8 mouse cellular contexts compared by ENCODE assay signal in the genomic region with DNA sequence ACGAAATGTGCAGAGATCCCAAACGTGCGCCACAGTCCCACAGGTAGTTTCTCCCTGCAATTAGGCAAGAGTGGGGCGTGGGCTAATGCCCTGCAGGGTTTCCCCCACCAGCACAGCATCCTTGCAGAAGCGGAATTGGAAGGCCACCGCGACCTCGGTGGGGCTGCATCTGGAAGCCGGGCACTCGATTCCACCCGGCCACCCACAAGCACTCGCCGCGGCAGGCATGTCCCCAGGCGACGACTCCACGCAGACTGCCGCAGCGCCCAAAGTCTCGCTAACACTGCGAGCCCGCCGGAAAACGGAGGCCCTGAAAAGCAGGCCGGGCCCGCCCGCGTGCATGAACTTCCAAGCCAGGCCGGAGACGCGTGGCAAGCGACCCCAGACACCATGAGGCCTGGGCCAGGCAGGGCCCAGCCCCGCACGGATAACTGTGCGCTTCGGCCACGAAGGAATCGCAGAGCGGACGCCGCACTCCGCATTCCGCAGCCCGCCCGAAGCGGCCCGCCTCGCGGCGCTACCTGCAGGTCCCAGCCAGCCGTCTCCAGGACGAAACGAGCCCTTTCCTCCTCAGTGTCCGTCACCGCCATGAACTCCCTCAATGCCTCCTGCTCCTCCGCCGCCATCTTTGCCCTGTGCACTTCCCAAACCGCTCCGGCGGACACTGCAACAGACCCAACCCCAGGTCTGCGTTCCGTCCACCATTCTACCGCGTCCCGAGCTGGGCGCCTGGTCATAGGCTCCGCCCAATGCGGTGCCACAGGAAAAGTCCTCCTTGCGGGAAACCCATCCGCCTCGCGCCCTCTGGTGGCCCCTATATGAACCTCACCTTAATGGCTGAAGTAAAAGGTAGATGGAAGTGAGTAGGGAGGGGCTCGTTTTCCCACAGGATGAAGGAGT.
DNase-seq lines count a peak whose midpoint lies in the region; ATAC-seq and TF ChIP-seq lines count a peak whose summit lies in the region.
"Not testable (repeated sequence)": the region's sequence is repeated elsewhere in the genome, so short reads cannot be mapped to it uniquely, and the experiment has no call there.

No protein-coding gene starts in this region.

- peak; percentile 77 for TF ChIP-seq POLR2A in embryonic fibroblast, embryonic 13.5 days (IDR thresholded peaks at IDR 0.05; ENCODE audit: low read depth, low read length)
- TF ChIP-seq POLR2A in liver, adult 2 months (IDR thresholded peaks at IDR 0.05; ENCODE audit: extremely low read depth, insufficient read depth, low read length): 0 out of 2 replicates have a peak, but pooled peaks have one; percentile 30
- peak; percentile 41 for TF ChIP-seq POLR2A in myocyte (IDR thresholded peaks at IDR 0.05; ENCODE audit: insufficient read length, low read depth)

- peak overlapping the region; percentile 62 for H3K4me2 ChIP-seq in heart, embryonic 11.5 days
- peak overlapping the region; percentile 56 for H3K4me2 ChIP-seq in kidney, embryonic 16.5 days (replicated peaks; ENCODE audit: low read depth, low read length)
- peak overlapping the region; percentile 2 for H3K4me2 ChIP-seq in myocyte (ENCODE audit: low read depth)

- TF ChIP-seq CTCF in C2C12 (IDR thresholded peaks at IDR 0.05; ENCODE audit: control insufficient read depth, insufficient read depth, insufficient read length); embryonic fibroblast, embryonic 13.5 days (IDR thresholded peaks at IDR 0.05; ENCODE audit: borderline replicate concordance, insufficient read depth, low read length): not testable (repeated sequence)
- peak; percentile 70 for TF ChIP-seq CTCF in liver, adult 2 months (IDR thresholded peaks at IDR 0.05; ENCODE audit: low read depth, low read length)

- H3K79me3 ChIP-seq in C2C12 (ENCODE audit: low read depth): not testable (repeated sequence)

- H3K4me1 ChIP-seq in embryonic fibroblast, embryonic 13.5 days (ENCODE audit: control insufficient read depth, insufficient read depth, low read length); heart, embryonic 11.5 days (ENCODE audit: control insufficient read depth, insufficient read depth, low read length); kidney, embryonic 16.5 days (ENCODE audit: insufficient read depth, low read length); liver, adult 2 months (ENCODE audit: control insufficient read depth, insufficient read depth, low read length): not testable (repeated sequence)

- 0 out of 2 replicates have a peak overlapping the region, but pooled peaks have one; percentile 35 for H3K27ac ChIP-seq in embryonic fibroblast, embryonic 13.5 days (ENCODE audit: insufficient read depth, low read length)
- peak overlapping the region; percentile 57; the same call in 1 of the 2 replicates for H3K27ac ChIP-seq in heart, embryonic 11.5 days (ENCODE audit: low read depth, low read length)
- peak overlapping the region; percentile 58; the same call in 1 of the 2 replicates for H3K27ac ChIP-seq in kidney, embryonic 16.5 days (ENCODE audit: low read length)
- peak overlapping the region; percentile 29; the same call in 1 of the 2 replicates for H3K27ac ChIP-seq in liver, adult 2 months (replicated peaks; ENCODE audit: insufficient read depth, low read depth, low read length)

- not testable (repeated sequence) for H3K9me3 ChIP-seq in heart, embryonic 11.5 days (replicated peaks; ENCODE audit: control insufficient read depth, low read length); kidney, embryonic 16.5 days (ENCODE audit: low read length)

- WGBS in heart, embryonic 11.5 days (ENCODE audit: insufficient replicate concordance): 7% methylated on average over 62 of the region's 73 CpGs
- WGBS in kidney, embryonic 16.5 days: 7% methylated on average over 61 of the region's 73 CpGs
- 6% methylated on average over 72 of the region's 73 CpGs for WGBS in liver, adult 2 months

- H3K27me3 ChIP-seq in C2C12 (ENCODE audit: control insufficient read depth, insufficient read depth, insufficient read length); heart, embryonic 11.5 days (ENCODE audit: control insufficient read depth, insufficient read depth, low read length); kidney, embryonic 16.5 days (ENCODE audit: insufficient read depth, low read length); liver, adult 2 months (ENCODE audit: control insufficient read depth, insufficient read depth, low read length); myocyte (ENCODE audit: control insufficient read depth, insufficient read depth, insufficient read length): not testable (repeated sequence)

- peak; percentile 97 for DNase-seq in brain, adult 2 months (ENCODE audit: low read depth, low spot score)
- peak; percentile 84 for DNase-seq in liver, adult 2 months (ENCODE audit: extremely low read depth, low read depth, low spot score)
- DNase-seq in spleen, postnatal 4 days (ENCODE audit: low spot score in 2 of 2): peak; percentile 75 to 85

- H3K4me3 ChIP-seq in C2C12 (ENCODE audit: insufficient read depth, poor library complexity, severe bottlenecking): peak overlapping the region; percentile 42
- H3K4me3 ChIP-seq in embryonic fibroblast, embryonic 13.5 days (ENCODE audit: insufficient read depth, low read length): peak overlapping the region; percentile 55
- H3K4me3 ChIP-seq in heart, embryonic 11.5 days (ENCODE audit: low read depth, low read length): peak overlapping the region; percentile 74
- peak overlapping the region; percentile 57 for H3K4me3 ChIP-seq in kidney, embryonic 16.5 days (ENCODE audit: low read length)
- H3K4me3 ChIP-seq in liver, adult 2 months (ENCODE audit: insufficient read depth, low read depth, low read length): peak overlapping the region; percentile 74
- H3K4me3 ChIP-seq in myocyte: peak overlapping the region; percentile 17

- not testable (repeated sequence) for H3K79me2 ChIP-seq in C2C12 (ENCODE audit: control insufficient read depth, insufficient read depth); liver, adult 2 months (ENCODE audit: control insufficient read depth, insufficient read depth, low read length); myocyte (ENCODE audit: control insufficient read depth, insufficient read depth)

- not testable (repeated sequence) for H3K36me3 ChIP-seq in C2C12 (ENCODE audit: control insufficient read depth, insufficient read depth); heart, embryonic 11.5 days (ENCODE audit: control insufficient read depth, insufficient read depth, low read length); kidney, embryonic 16.5 days (ENCODE audit: insufficient read depth, low read length); liver, adult 2 months (ENCODE audit: control insufficient read depth, insufficient read depth, low read length); myocyte (ENCODE audit: control insufficient read depth, insufficient read depth)

- ATAC-seq in heart, embryonic 11.5 days (replicated peaks; ENCODE audit: insufficient number of reproducible peaks, low FRiP score, low TSS enrichment): peak; percentile 95
- ATAC-seq in kidney, embryonic 16.5 days (ENCODE audit: low FRiP score, low TSS enrichment): peak; percentile 99

- peak overlapping the region; percentile 90 for H3K9ac ChIP-seq in heart, embryonic 11.5 days (ENCODE audit: low read depth, low read length)
- peak overlapping the region; percentile 77 for H3K9ac ChIP-seq in kidney, embryonic 16.5 days (replicated peaks; ENCODE audit: low read length)
- peak overlapping the region; percentile 84 for H3K9ac ChIP-seq in liver, adult 2 months (ENCODE audit: low read depth, low read length)

- H3ac ChIP-seq in C2C12 (ENCODE audit: control insufficient read depth, insufficient read length, low read depth): peak overlapping the region; percentile 74
- peak overlapping the region; percentile 35 for H3ac ChIP-seq in myocyte (ENCODE audit: control insufficient read depth, insufficient read length)

TF ChIP-seq in C2C12, 6 proteins besides CTCF, POLR2A, EP300 and RAD21:
- TF ChIP-seq MAX (IDR thresholded peaks at IDR 0.05): peak; percentile 37

Comparison
In these comparisons a context has a peak if more than half of its experiments do, and no peak if none do; other contexts are left out.
1. Peak in every context shown above with its lines: DNase-seq, ATAC-seq, H3K4me3 ChIP-seq and H3K27ac ChIP-seq.
2. H3K4me3 ChIP-seq: peak in every context shown above with its lines; median percentile 74 in heart, embryonic 11.5 days; 74 in liver, adult 2 months; 57 in kidney, embryonic 16.5 days; 55 in embryonic fibroblast, embryonic 13.5 days; 42 in C2C12; 17 in myocyte.
3. H3K4me2 ChIP-seq: peak in every context shown above with its lines; median percentile 62 in heart, embryonic 11.5 days; 56 in kidney, embryonic 16.5 days; 2 in myocyte.